Mouse (Mus musculus): ENCODE measurements around the gene Cep295. TPM values are rescaled to one million over a fixed set of nuclear protein-coding genes. Genes with fewer than 3 reads are reported as not detected.

Gene Cep295
- 15.8 and 18.9 TPM in 2 replicates for polyA plus RNA-seq (2015; fragmentation: Nextera tagmentation; extraction: Ambion mirVana)

DNA sequence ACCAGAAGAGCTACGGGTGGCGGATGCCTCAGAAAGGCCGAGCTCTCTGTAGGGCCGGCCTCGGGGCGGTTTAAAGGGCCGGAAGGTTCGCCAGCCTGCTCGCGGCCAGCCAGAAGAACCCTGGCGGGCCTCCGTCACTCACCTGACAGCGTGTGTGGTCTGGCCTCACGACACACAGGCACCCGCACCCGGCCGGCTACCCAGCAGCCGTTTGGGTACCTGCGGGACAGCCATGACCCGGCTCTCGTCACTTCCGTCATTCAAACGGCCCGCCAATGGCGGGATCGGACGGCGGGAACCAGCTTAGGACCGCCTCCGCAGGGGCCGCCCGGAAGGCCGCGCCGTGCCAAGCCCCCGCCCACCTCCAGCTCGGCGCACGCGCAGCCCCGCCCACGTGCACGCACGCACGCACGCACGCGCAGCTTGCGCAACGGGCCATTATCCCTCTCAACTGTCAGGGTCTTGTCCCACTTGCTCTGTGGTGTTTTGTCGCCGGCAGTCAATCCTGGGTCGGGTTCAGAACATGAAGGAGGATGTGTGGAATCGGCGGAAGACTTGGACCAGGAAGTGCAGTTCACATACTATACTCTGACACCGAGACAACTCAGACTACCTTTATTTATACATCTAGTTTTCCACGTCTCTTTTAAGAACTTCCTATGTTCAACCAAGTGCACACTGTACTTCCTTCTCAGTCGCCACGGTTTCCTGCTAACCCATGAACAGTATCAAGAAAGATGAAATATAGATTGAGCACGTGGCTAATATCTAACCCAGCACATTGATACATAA lies at the start of gene Cep295:
Gene Cep295, minus strand, starts transcription at position 305 of the 792 bp plus-strand sequence.
- H3K4me1 ChIP-seq (replicated peaks; ENCODE audit: control insufficient read depth, insufficient read depth, low read length): peaks cover 10% of the 10 kb centered on the region
- no peaks in the 10 kb centered on the region for H3K9me3 ChIP-seq (ENCODE audit: control insufficient read depth, low read length)
- ATAC-seq (ENCODE audit: low read depth): peak; percentile 100
- peak within 1 kb of the TSS; percentile 75 for H3K4me2 ChIP-seq (ENCODE audit: low read depth, low read length)
- peak within 1 kb of the TSS; percentile 77 for H3K27ac ChIP-seq (ENCODE audit: low read length)
- peak within 1 kb of the TSS; percentile 82 for H3K9ac ChIP-seq (ENCODE audit: low read length)
- H3K4me3 ChIP-seq (ENCODE audit: low read length): peak within 1 kb of the TSS; percentile 84
- no peaks in the 10 kb centered on the region for H3K27me3 ChIP-seq (ENCODE audit: control insufficient read depth, insufficient read depth, low read depth, low read length)
- 2% methylated on average over 59 of the region's 60 CpGs for WGBS
- H3K36me3 ChIP-seq (ENCODE audit: control insufficient read depth, insufficient read depth, low read length): peaks cover 4% of the 10 kb centered on the region; the same call in 1 of the 2 replicates

DNA sequence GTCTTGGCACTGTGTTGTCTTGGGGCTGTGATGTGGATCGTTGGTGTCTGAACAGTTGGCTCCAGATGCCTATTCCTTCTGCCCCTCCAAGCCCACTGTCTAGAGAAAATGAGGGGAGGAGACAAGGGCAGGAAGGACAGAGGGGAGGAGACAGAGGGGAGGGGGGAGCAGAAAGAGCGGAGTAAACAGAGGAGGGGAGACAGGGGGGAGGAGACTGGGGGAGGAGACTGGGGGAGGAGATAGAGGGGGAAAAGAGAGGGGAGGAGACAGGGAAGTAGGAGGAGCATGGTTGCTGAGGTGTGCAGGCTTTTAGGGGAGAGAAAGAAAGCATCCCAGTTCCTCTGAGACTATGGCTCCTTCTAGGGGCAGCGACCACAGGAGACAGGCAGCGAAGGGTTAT lies 40.0 kb upstream of the Cep295 start:
- no peaks in the 10 kb centered on the region for H3K36me3 ChIP-seq (ENCODE audit: control insufficient read depth, insufficient read depth, low read length)
- H3K27me3 ChIP-seq (ENCODE audit: control insufficient read depth, insufficient read depth, low read depth, low read length): no peaks in the 10 kb centered on the region
- no peak overlapping the region for H3K27ac ChIP-seq (ENCODE audit: low read length)
- H3K9ac ChIP-seq (ENCODE audit: low read length): no peak overlapping the region
- ATAC-seq (ENCODE audit: low read depth): no peak
- H3K9me3 ChIP-seq (ENCODE audit: control insufficient read depth, low read length): no peaks in the 10 kb centered on the region
- H3K4me1 ChIP-seq (replicated peaks; ENCODE audit: control insufficient read depth, insufficient read depth, low read length): no peaks in the 10 kb centered on the region
- H3K4me3 ChIP-seq (ENCODE audit: low read length): no peak overlapping the region
- H3K4me2 ChIP-seq (ENCODE audit: low read depth, low read length): no peak overlapping the region
- WGBS: 50% methylated on average over 4 of the region's 4 CpGs

DNA sequence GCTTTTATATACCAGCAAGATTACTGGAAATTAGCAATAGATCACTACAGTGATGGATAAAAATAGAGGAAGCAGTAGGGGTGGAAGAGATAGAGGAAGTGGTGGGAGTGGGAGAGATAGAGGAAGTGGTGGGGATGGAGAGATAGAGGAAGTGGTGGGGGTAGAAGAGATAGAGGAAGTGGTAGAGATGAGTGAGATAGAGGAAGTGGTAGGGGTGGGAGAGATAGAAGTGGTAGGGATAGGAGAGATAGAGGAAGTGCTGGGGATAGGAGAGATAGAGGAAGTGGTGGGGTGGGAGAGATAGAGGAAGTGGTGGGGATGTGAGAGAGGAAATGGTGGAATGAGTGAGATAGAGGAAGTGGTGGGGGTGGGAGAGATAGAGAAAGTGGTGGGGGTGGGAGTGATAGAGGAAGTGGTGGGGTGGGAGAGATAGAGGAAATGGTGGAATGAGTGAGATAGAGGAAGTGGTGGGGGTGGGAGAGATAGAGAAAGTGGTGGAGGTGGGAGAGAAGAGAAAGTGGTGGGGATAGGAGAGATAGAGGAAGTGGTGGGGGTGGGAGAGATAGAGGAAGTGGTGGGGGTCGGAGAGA lies 37.9 kb upstream of the Cep295 start:
- H3K27me3 ChIP-seq (ENCODE audit: control insufficient read depth, insufficient read depth, low read depth, low read length): no peaks in the 10 kb centered on the region
- no peaks in the 10 kb centered on the region for H3K4me1 ChIP-seq (replicated peaks; ENCODE audit: control insufficient read depth, insufficient read depth, low read length)
- no peak overlapping the region for H3K27ac ChIP-seq (ENCODE audit: low read length)
- H3K4me3 ChIP-seq (ENCODE audit: low read length): no peak overlapping the region
- H3K9ac ChIP-seq (ENCODE audit: low read length): no peak overlapping the region
- no peaks in the 10 kb centered on the region for H3K9me3 ChIP-seq (ENCODE audit: control insufficient read depth, low read length)
- WGBS: 61% methylated on average over 1 of the region's 1 CpGs
- no peaks in the 10 kb centered on the region for H3K36me3 ChIP-seq (ENCODE audit: control insufficient read depth, insufficient read depth, low read length)
- H3K4me2 ChIP-seq (ENCODE audit: low read depth, low read length): no peak overlapping the region
- no peak for ATAC-seq (ENCODE audit: low read depth)

DNA sequence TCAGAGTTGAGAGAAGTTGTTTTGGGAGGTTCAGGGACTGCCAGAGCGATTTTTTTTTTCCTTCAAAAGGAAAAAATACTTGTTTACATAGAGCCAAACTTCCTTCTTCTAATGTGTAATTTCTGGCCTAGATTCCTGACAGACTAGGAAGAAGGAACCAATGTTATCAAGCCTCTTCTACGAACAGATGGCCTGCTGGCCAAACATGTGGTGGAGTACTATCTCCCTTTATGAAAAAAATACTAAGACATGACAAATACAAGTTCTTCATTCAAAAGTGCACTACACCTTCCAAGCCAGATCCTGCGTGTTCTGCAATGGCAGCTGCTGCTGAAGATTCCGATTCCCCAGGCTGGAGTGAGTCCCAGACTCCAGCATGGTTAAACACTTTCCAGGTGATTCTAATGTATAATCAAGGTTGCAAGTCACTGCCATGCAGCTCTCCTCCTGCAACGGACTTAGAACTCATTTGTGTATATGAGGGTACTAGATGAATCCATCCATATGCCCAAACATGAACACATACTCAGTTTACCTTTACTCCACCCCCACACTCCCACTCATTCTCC lies 29.6 kb upstream of the Cep295 start:
- Histone ChIP-seq H3K9ac (ENCODE audit: low read length) (no peak overlapping the region), H3K27me3 (ENCODE audit: control insufficient read depth, insufficient read depth, low read depth, low read length) (no peaks in the 10 kb centered on the region)
- WGBS: 68% methylated on average over 5 of the region's 5 CpGs

DNA sequence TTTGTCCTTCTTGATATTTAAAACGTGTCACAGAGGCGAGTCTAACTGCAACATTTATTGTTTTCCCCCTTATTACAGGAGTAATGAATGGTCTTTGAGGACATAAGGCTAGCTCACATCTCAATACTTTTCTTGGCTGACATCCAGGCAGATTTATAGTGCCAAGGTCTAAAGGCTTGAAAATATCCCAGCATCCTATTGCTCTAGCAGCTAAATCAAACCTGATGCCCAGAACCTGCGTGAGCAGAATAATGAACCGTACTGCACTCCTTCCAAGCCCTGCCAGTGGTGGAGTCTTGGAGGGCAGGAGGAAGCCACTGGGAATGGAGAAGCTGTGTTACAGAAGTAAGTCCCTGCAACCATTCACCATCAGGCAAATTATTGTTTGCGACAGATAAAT lies 26.7 kb upstream of the Cep295 start:
- Histone ChIP-seq H3K36me3 (ENCODE audit: control insufficient read depth, insufficient read depth, low read length) (no peaks in the 10 kb centered on the region), H3K9ac (ENCODE audit: low read length) (no peak overlapping the region), H3K27me3 (ENCODE audit: control insufficient read depth, insufficient read depth, low read depth, low read length) (no peaks in the 10 kb centered on the region), H3K4me3 (ENCODE audit: low read length) (no peak overlapping the region), H3K4me1 (replicated peaks; ENCODE audit: control insufficient read depth, insufficient read depth, low read length) (no peaks in the 10 kb centered on the region), H3K27ac (ENCODE audit: low read length) (no peak overlapping the region), H3K4me2 (ENCODE audit: low read depth, low read length) (no peak overlapping the region), H3K9me3 (ENCODE audit: control insufficient read depth, low read length) (no peaks in the 10 kb centered on the region)
- 73% methylated on average over 5 of the region's 5 CpGs for WGBS
- no peak for ATAC-seq (ENCODE audit: low read depth)

More for the DNA sequence above, 29.6 kb upstream of the Cep295 start:
- no peaks in the 10 kb centered on the region for H3K36me3 ChIP-seq (ENCODE audit: control insufficient read depth, insufficient read depth, low read length)
- no peak overlapping the region for H3K4me2 ChIP-seq (ENCODE audit: low read depth, low read length)
- H3K27ac ChIP-seq (ENCODE audit: low read length): no peak overlapping the region
- H3K4me3 ChIP-seq (ENCODE audit: low read length): no peak overlapping the region
- H3K9me3 ChIP-seq (ENCODE audit: control insufficient read depth, low read length): no peaks in the 10 kb centered on the region
- H3K4me1 ChIP-seq (replicated peaks; ENCODE audit: control insufficient read depth, insufficient read depth, low read length): no peaks in the 10 kb centered on the region
- no peak for ATAC-seq (ENCODE audit: low read depth)

DNA sequence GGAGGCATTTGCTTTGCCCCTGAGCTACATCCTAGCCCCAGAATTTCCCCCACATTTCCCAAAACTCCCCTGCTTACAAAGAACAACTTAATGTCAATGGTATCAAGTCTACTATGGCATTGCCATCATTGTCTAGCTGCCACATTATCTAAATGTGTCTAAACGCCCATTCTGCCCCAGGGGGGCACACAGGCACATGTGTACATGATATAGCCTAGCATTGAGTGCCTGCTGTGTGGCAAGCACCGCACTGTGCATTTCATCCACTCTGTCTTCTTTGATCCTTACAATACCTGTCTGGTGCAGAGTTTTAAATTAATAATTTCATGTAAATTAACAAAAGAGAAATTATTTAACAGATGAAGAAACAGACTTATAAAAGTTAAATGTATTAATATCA lies 8.7 kb upstream of the Cep295 start:
- H3K4me3 ChIP-seq (ENCODE audit: low read length): no peak overlapping the region
- no peak for ATAC-seq (ENCODE audit: low read depth)
- no peaks in the 10 kb centered on the region for H3K9me3 ChIP-seq (ENCODE audit: control insufficient read depth, low read length)
- no peak overlapping the region for H3K9ac ChIP-seq (ENCODE audit: low read length)
- no peaks in the 10 kb centered on the region for H3K36me3 ChIP-seq (ENCODE audit: control insufficient read depth, insufficient read depth, low read length)
- 61% methylated on average over 2 of the region's 2 CpGs for WGBS
- no peak overlapping the region for H3K27ac ChIP-seq (ENCODE audit: low read length)
- H3K4me2 ChIP-seq (ENCODE audit: low read depth, low read length): no peak overlapping the region
- H3K4me1 ChIP-seq (replicated peaks; ENCODE audit: control insufficient read depth, insufficient read depth, low read length): no peaks in the 10 kb centered on the region
- no peaks in the 10 kb centered on the region for H3K27me3 ChIP-seq (ENCODE audit: control insufficient read depth, insufficient read depth, low read depth, low read length)

DNA sequence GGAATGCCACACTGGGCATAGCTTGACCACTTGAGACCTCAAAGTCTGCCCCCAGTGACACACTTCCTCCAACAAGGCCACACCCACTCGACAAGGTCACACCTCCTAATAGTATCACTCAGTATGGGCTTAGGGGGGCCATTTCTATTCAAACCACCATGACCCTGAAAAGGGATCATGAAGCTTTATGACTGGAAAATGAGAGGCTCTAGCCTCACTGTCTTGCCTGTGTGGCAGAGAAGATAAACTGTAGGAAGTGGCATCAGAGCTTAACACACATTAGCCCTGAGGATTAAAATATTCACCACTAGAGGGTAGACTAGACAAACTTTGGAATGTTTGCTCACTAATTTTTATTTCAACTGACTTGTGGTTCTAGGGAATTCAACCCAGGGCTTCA lies 8.3 kb upstream of the Cep295 start:
- no peak overlapping the region for H3K9ac ChIP-seq (ENCODE audit: low read length)
- no peak for ATAC-seq (ENCODE audit: low read depth)
- no peak overlapping the region for H3K27ac ChIP-seq (ENCODE audit: low read length)

DNA sequence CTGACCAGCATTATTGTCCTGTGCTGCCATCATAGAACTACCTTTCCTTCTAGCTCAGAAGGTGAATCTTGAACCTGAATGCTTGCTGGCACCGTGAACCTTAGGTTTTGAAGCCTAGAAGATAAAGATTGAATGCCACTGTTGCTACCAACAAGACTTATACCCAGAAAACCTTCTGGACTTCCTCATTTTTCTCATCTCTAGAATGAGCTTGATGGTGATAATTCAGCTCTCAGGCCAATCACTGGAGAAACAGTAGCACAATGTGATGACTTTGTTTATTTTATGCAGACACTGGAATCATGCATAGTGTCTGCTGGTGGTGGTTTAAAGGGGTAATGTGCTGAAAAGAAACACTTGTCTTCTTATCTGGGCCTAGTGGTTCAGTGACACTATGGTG lies 7.3 kb upstream of the Cep295 start:
- H3K4me1 ChIP-seq (replicated peaks; ENCODE audit: control insufficient read depth, insufficient read depth, low read length): no peaks in the 10 kb centered on the region
- ATAC-seq (ENCODE audit: low read depth): no peak
- 67% methylated on average over 1 of the region's 1 CpGs for WGBS

More for the DNA sequence above, 8.3 kb upstream of the Cep295 start:
- Histone ChIP-seq H3K4me3 (ENCODE audit: low read length) (no peak overlapping the region), H3K9me3 (ENCODE audit: control insufficient read depth, low read length) (no peaks in the 10 kb centered on the region), H3K4me1 (replicated peaks; ENCODE audit: control insufficient read depth, insufficient read depth, low read length) (no peaks in the 10 kb centered on the region), H3K36me3 (ENCODE audit: control insufficient read depth, insufficient read depth, low read length) (no peaks in the 10 kb centered on the region), H3K4me2 (ENCODE audit: low read depth, low read length) (no peak overlapping the region), H3K27me3 (ENCODE audit: control insufficient read depth, insufficient read depth, low read depth, low read length) (no peaks in the 10 kb centered on the region)
- WGBS: 92% methylated on average over 1 of the region's 1 CpGs

DNA sequence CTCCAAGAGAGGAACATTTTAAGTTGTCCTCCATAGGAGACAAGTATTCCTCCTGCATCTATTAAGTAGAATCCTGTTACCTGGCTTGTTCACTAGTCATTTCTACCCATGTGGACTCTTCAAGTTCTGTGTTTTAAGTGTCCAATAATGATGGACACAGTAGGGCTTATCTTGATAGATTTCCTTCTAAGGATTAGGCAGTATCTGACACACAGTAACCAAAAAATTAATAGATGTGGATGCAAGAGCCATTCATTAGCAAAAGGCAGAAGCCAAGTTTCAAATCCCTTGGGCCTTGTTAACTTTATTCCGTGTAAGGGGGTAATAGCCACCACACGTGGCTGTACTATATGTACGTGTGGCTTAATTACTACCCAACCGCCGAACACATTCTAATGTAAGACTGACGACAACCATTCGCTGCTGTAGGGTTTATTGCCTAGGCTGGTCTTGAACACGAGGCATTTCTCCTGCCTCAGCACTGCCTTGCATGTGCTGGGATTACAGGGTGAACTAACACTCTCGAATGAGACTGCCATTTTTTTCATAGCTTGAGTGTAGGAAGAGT lies 588 bp downstream of the Cep295 start:
- Histone ChIP-seq H3K9me3 (ENCODE audit: control insufficient read depth, low read length) (no peaks in the 10 kb centered on the region), H3K36me3 (ENCODE audit: control insufficient read depth, insufficient read depth, low read length) (peaks cover 4% of the 10 kb centered on the region; the same call in 1 of the 2 replicates), H3K27ac (ENCODE audit: low read length) (peak overlapping the region; percentile 65), H3K9ac (ENCODE audit: low read length) (peak overlapping the region; percentile 82), H3K4me2 (ENCODE audit: low read depth, low read length) (peak overlapping the region; percentile 50), H3K27me3 (ENCODE audit: control insufficient read depth, insufficient read depth, low read depth, low read length) (no peaks in the 10 kb centered on the region), H3K4me1 (replicated peaks; ENCODE audit: control insufficient read depth, insufficient read depth, low read length) (peaks cover 10% of the 10 kb centered on the region), H3K4me3 (ENCODE audit: low read length) (peak overlapping the region; percentile 84)
- 0% methylated on average over 9 of the region's 9 CpGs for WGBS
- ATAC-seq (ENCODE audit: low read depth): peak; percentile 21

More for the DNA sequence above, 7.3 kb upstream of the Cep295 start:
- H3K9ac ChIP-seq (ENCODE audit: low read length): no peak overlapping the region
- no peaks in the 10 kb centered on the region for H3K27me3 ChIP-seq (ENCODE audit: control insufficient read depth, insufficient read depth, low read depth, low read length)
- H3K4me2 ChIP-seq (ENCODE audit: low read depth, low read length): no peak overlapping the region
- no peaks in the 10 kb centered on the region for H3K9me3 ChIP-seq (ENCODE audit: control insufficient read depth, low read length)
- no peak overlapping the region for H3K4me3 ChIP-seq (ENCODE audit: low read length)
- H3K36me3 ChIP-seq (ENCODE audit: control insufficient read depth, insufficient read depth, low read length): no peaks in the 10 kb centered on the region
- H3K27ac ChIP-seq (ENCODE audit: low read length): no peak overlapping the region

Data from lung, embryonic 16.5 days (tissue).